Mouse (Mus musculus) intestine, embryonic 16.5 days (tissue): ENCODE results near the gene Slc25a11. TPM values are rescaled to one million over a fixed set of nuclear protein-coding genes. Genes with fewer than 3 reads are reported as not detected.

Experiments used
- ATAC-seq: fragments of 200-750 bp; cut with Nextera tagmentation; 2 replicates; pipeline ENCODE4 v1.8.0; 2017; ENCODE audit warnings: moderate TSS enrichment, moderate library complexity
- H3K27ac ChIP-seq: fragments of 300-500 bp; sonication (generic); 2 replicates; pipeline ENCODE4 v1.5.1; 2014; ENCODE audit warnings: mild to moderate bottlenecking, low read length
- H3K27me3 ChIP-seq: fragments of 300-500 bp; sonication (generic); replicated peaks from 2 replicates; pipeline ENCODE4 v1.6.1; 2014; ENCODE audit warnings: low read length, control low read depth, mixed read lengths; ENCODE audit not compliant: control insufficient read depth, insufficient read depth
- H3K36me3 ChIP-seq: fragments of 300-500 bp; sonication (generic); 2 replicates; pipeline ENCODE4 v1.6.1; 2014; ENCODE audit warnings: low read length, control low read depth; ENCODE audit not compliant: control insufficient read depth, insufficient read depth
- H3K4me1 ChIP-seq: fragments of 300-500 bp; sonication (generic); 2 replicates; pipeline ENCODE4 v1.6.1; 2014; ENCODE audit warnings: low read length, control low read depth, mixed read lengths; ENCODE audit not compliant: control insufficient read depth, insufficient read depth
- H3K4me2 ChIP-seq: fragments of 300-500 bp; sonication (generic); 2 replicates; pipeline ENCODE4 v1.6.1; 2014; ENCODE audit warnings: low read depth, low read length, control low read depth
- H3K4me3 ChIP-seq: fragments of 300-500 bp; sonication (generic); 2 replicates; pipeline ENCODE4 v1.5.1; 2014; ENCODE audit warnings: mild to moderate bottlenecking, low read length
- H3K9ac ChIP-seq: fragments of 300-500 bp; sonication (generic); 2 replicates; pipeline ENCODE4 v1.6.1; 2014; ENCODE audit warnings: low read depth, low read length
- H3K9me3 ChIP-seq: fragments of 300-500 bp; sonication (generic); 2 replicates; pipeline ENCODE4 v1.6.1; 2016; ENCODE audit warnings: low read length, control low read depth; ENCODE audit not compliant: control insufficient read depth
- WGBS: fragments of 180-500 bp; shearing (Covaris S2); extraction: QIAGEN DNeasy Blood & Tissue Kit; methylation state at CpG from one replicate; pipeline ENCODE4 v1.1.7; 2014; 5-methylcytosine and 5-hydroxymethylcytosine counted together
- polyA plus RNA-seq: library from polyadenylated mRNA; unstranded; fragments of >200 nt; fragmentation: Nextera tagmentation; extraction: Ambion mirVana; gene quantifications from 2 replicates; pipeline ENCODE4 v1.2.1, GENCODE M21; 2015

Slc25a11 gene
- polyA plus RNA-seq, 1 experiment from 2014 or later, result 215 TPM

- H3K4me1 ChIP-seq, result peaks cover 12% of the 10 kb centered on the region
- no peak for ATAC-seq
- peaks cover 3% of the 10 kb centered on the region; the same call in 1 of the 2 replicates for H3K36me3 ChIP-seq
- H3K27me3 ChIP-seq, result no peaks in the 10 kb centered on the region
- H3K27ac ChIP-seq, result no peak overlapping the region
- H3K4me3 ChIP-seq, result no peak overlapping the region
- no peaks in the 10 kb centered on the region for H3K9me3 ChIP-seq
- WGBS, result 69% methylated on average over 12 of the region's 12 CpGs
- no peak overlapping the region for H3K4me2 ChIP-seq
- H3K9ac ChIP-seq, result no peak overlapping the region
These were observed 33.9 kb upstream of the Slc25a11 start for GRCm38 (mm10) chr11:70681170-70681569.

- Histone ChIP-seq H3K4me3 (no peak overlapping the region), H3K4me2 (no peak overlapping the region), H3K9ac (no peak overlapping the region), H3K27ac (no peak overlapping the region), H3K9me3 (no peaks in the 10 kb centered on the region), H3K4me1 (peaks cover 7% of the 10 kb centered on the region), H3K36me3 (peaks cover 7% of the 10 kb centered on the region; the same call in 1 of the 2 replicates), H3K27me3 (no peaks in the 10 kb centered on the region)
- WGBS, result 85% methylated on average over 8 of the region's 8 CpGs
- no peak for ATAC-seq
These were observed 32.6 kb upstream of the Slc25a11 start for GRCm38 (mm10) chr11:70679894-70680293.

GRCm38 (mm10) chr11:70679361-70679760, 32.1 kb upstream of the Slc25a11 start:
- WGBS, result 95% methylated on average over 8 of the region's 8 CpGs
- no peaks in the 10 kb centered on the region for H3K9me3 ChIP-seq
- no peak overlapping the region for H3K4me3 ChIP-seq
- H3K27me3 ChIP-seq, result no peaks in the 10 kb centered on the region
- no peak overlapping the region for H3K27ac ChIP-seq
- peaks cover 8% of the 10 kb centered on the region; the same call in 1 of the 2 replicates for H3K36me3 ChIP-seq
- H3K4me1 ChIP-seq, result peaks cover 5% of the 10 kb centered on the region
- ATAC-seq, result no peak
- H3K9ac ChIP-seq, result no peak overlapping the region
- H3K4me2 ChIP-seq, result no peak overlapping the region

GRCm38 (mm10) chr11:70678576-70678975, 31.3 kb upstream of the Slc25a11 start:
- Histone ChIP-seq H3K9me3 (no peaks in the 10 kb centered on the region), H3K27me3 (no peaks in the 10 kb centered on the region), H3K4me2 (no peak overlapping the region), H3K4me3 (no peak overlapping the region), H3K4me1 (peaks cover 5% of the 10 kb centered on the region), H3K27ac (no peak overlapping the region), H3K36me3 (peaks cover 11% of the 10 kb centered on the region), H3K9ac (no peak overlapping the region)
- 77% methylated on average over 2 of the region's 2 CpGs for WGBS
- no peak for ATAC-seq

GRCm38 (mm10) chr11:70678092-70678491, 30.8 kb upstream of the Slc25a11 start:
- Histone ChIP-seq H3K36me3 (peaks cover 9% of the 10 kb centered on the region), H3K4me2 (no peak overlapping the region), H3K9ac (no peak overlapping the region), H3K9me3 (no peaks in the 10 kb centered on the region), H3K4me1 (peaks cover 5% of the 10 kb centered on the region), H3K27ac (no peak overlapping the region), H3K27me3 (no peaks in the 10 kb centered on the region), H3K4me3 (no peak overlapping the region)
- ATAC-seq, result no peak
- WGBS, result 76% methylated on average over 9 of the region's 9 CpGs

- peaks cover 11% of the 10 kb centered on the region for H3K4me1 ChIP-seq
- no peak overlapping the region for H3K4me3 ChIP-seq
- no peak for ATAC-seq
- H3K4me2 ChIP-seq, result no peak overlapping the region
- H3K27me3 ChIP-seq, result no peaks in the 10 kb centered on the region
- H3K9ac ChIP-seq, result no peak overlapping the region
- 68% methylated on average over 11 of the region's 11 CpGs for WGBS
- no peaks in the 10 kb centered on the region for H3K9me3 ChIP-seq
- H3K27ac ChIP-seq, result no peak overlapping the region
- peaks cover 8% of the 10 kb centered on the region for H3K36me3 ChIP-seq
These were observed 27.2 kb upstream of the Slc25a11 start for GRCm38 (mm10) chr11:70674501-70674900.

GRCm38 (mm10) chr11:70674014-70674413, 26.7 kb upstream of the Slc25a11 start:
- Histone ChIP-seq H3K4me1 (peaks cover 11% of the 10 kb centered on the region), H3K36me3 (peaks cover 8% of the 10 kb centered on the region), H3K27ac (no peak overlapping the region), H3K9ac (no peak overlapping the region), H3K4me3 (no peak overlapping the region), H3K27me3 (no peaks in the 10 kb centered on the region), H3K4me2 (no peak overlapping the region), H3K9me3 (no peaks in the 10 kb centered on the region)
- no peak for ATAC-seq
- WGBS, result 81% methylated on average over 6 of the region's 6 CpGs

- WGBS, result 80% methylated on average over 16 of the region's 16 CpGs
- H3K4me1 ChIP-seq, result peaks cover 13% of the 10 kb centered on the region
- H3K9me3 ChIP-seq, result no peaks in the 10 kb centered on the region
- no peaks in the 10 kb centered on the region for H3K27me3 ChIP-seq
- no peak overlapping the region for H3K27ac ChIP-seq
- H3K36me3 ChIP-seq, result peaks cover 8% of the 10 kb centered on the region
- no peak overlapping the region for H3K4me3 ChIP-seq
- no peak overlapping the region; the same call in 1 of the 2 replicates for H3K9ac ChIP-seq
- H3K4me2 ChIP-seq, result no peak overlapping the region
- ATAC-seq, result no peak
These were observed 24.2 kb upstream of the Slc25a11 start for GRCm38 (mm10) chr11:70671333-70672047.

- H3K27ac ChIP-seq, result peak overlapping the region; percentile 98
- no peak for ATAC-seq
- no peaks in the 10 kb centered on the region for H3K9me3 ChIP-seq
- H3K27me3 ChIP-seq, result no peaks in the 10 kb centered on the region
- H3K4me1 ChIP-seq, result peaks cover 13% of the 10 kb centered on the region
- H3K4me2 ChIP-seq, result peak overlapping the region; percentile 87
- peak overlapping the region; percentile 71 for H3K4me3 ChIP-seq
- H3K9ac ChIP-seq, result peak overlapping the region; percentile 86
- peaks cover 4% of the 10 kb centered on the region for H3K36me3 ChIP-seq
- 47% methylated on average over 14 of the region's 14 CpGs for WGBS
These were observed 23.2 kb upstream of the Slc25a11 start for GRCm38 (mm10) chr11:70670483-70670882.
